Mouse (Mus musculus) urinary bladder, postnatal 10 days (tissue): Measurements from ENCODE around the gene Rnf144b.

Experiments used
- DNase-seq: peaks from one replicate; pipeline ENCODE4 v3.0.0; 2022; ENCODE audit warnings: low spot score

Rnf144b gene

DNA sequence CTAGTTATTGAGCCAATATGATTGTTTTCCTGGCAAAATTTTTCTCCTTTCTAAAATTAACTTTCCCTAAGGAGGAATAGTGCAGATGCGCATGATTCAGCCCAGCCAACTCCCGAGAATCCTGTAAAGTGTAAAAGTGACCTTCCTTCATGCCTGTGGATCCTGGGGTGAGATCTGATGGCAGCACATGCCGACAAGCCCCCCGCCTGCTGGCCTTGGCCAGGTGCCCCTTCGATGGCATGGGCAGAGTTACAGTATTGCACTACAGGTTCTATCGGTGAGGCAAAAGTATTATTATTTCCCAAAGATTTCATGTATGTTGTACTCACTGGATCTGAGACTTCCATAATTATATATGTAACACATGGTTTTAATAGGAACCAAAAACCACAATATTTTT is 2.5 kb downstream of the Rnf144b start:
- no peak for DNase-seq

- no peak for DNase-seq
Measured at GRCm38 (mm10) chr13:47125595-47125994, 3.1 kb downstream of the Rnf144b start.

GRCm38 (mm10) chr13:47129090-47129489 is 6.6 kb downstream of the Rnf144b start:
- DNase-seq = no peak

- DNase-seq = no peak
Measured at GRCm38 (mm10) chr13:47133058-47133457, 10.6 kb downstream of the Rnf144b start.

DNA sequence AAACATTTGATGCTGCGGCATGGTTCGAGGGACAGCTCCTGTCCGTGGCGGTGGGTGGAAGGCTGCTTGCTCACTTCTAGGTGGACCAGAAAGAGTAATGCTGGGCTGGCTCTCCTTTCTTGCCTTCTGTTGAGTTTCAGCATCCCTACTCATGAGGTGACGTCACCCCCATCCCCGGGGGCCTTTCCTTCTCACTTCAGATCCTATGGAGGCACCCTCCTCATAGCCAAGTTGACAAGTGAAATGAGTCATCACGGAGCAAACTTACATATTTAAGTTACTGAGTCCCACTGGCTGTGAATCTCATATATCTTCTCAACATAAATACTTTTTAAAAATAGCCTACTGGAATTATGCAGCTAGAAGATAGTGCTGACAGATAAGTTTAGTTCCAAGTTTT is 12.4 kb downstream of the Rnf144b start:
- no peak for DNase-seq

GRCm38 (mm10) chr13:47135741-47136140 is 13.3 kb downstream of the Rnf144b start:
- no peak for DNase-seq

DNA sequence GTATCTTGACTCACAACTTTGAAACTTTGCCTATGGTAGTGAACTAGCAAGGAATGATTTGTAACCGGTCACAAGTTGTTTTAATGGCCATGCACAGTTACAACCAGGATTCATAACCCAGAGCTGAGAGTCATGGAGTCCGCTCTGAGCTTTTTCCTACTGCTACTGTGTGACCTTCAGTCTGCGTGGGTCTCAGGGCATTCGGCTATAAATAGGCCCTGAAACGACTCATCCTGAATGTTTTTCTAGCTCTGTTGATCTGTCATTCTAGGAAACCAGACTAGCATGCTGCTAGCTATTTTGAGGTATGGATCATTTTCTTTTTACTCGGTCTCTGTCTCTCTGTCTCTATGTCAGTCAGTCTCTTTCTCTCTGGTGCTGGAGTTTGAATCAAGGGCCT is 20.3 kb downstream of the Rnf144b start:
- no peak for DNase-seq

DNA sequence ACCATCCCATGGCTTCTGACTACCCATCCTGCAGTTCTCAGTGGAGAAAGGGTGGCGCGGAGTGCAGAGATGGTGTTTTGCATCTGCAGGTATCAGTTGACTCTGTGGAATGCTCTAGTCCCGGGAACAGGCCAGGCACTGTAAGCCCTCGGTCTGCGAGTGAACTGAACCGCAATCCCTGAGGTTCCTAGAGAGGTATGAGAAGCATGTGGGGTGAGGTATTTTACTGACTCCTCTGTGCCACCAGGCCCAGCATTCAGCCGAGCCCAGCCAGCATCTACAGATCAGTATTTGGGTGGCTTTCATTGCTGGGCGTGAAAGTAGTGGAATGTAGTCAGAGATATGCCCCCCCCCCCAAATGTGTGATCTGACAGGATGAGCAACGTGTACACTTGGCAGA is 23.5 kb downstream of the Rnf144b start:
- no peak for DNase-seq

GRCm38 (mm10) chr13:47146388-47146787 is 23.9 kb downstream of the Rnf144b start:
- DNase-seq = no peak

- no peak for DNase-seq
Measured at GRCm38 (mm10) chr13:47148573-47148972, 26.1 kb downstream of the Rnf144b start.

DNA sequence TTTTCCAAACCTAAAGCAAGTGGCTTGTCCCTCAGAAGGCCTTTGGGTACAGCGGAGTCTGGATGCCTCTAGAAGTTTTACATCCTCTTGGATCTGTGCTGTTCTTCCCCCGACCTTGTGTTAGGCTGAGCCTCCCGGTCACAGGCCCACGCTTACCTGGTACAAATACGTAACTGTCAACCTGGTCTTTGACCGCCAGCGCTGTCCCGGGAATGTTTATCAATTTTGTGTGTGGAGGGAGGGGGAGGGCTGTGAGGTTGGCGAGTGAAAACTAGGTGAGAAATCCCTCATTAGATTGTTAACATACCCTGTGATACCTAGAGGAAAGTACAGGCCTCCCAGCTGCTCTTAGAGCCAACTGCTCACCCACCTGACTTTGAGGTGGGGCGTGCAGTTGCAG is 27.5 kb downstream of the Rnf144b start:
- DNase-seq = no peak

DNA sequence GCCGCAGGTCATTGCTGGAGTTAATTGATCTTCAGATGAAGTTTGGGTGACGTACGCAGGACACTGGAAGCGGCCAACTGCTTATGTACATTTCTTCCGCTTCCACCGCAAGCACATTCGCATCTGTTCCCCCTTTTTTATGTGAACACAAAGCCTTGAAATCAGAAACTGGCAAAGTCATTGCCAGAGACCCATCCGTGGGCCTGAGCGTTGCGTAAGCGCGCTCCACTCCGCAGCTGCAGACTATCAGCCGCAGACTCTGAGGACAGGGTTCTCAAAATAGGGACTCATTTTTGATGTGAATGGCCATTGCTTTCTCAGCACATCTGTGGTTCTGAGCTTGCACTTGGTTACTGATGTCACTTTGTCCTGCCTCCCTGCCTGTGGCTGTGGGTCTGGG is 28.6 kb downstream of the Rnf144b start:
- DNase-seq = no peak

DNA sequence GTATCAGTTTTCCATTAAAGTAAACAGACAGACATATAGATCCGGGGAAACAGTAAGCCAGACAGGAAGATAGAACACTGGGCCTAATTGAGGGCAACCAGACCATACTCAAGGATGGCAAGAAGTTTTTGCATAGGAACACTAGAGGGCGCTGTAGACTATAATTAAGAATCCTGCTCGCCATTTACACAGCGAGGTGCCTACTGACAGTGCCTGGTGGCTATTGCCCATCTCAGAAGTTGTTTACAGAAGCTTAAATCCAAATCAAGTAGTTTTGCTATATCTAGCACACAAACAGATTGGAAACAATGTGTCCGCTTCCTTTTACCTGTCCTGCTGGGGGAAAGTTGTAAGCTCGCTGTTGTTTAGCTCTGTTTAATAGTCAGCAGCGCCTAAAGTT is 29.9 kb downstream of the Rnf144b start:
- DNase-seq = no peak

DNA sequence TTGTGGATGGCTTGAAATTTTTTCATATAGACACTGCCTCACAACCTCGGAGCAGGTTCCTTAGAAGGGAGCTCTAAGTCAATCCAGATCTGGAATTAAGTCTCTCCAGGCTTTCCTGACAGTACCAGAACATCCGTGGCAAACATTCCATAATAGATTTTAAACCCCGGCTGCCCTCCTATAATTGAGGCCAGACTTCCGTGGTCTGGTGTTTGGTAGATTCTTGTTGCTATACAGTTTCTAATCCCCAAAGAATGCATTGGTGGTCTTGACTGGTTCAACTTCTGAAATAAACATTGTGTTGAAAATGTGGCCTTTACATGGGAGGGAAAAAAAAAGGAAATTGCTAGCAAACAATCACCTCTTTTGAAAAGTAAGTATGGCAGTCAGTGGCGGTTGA is 30.8 kb downstream of the Rnf144b start:
- DNase-seq = no peak

GRCm38 (mm10) chr13:47154866-47155265 is 32.4 kb downstream of the Rnf144b start:
- DNase-seq = no peak

DNA sequence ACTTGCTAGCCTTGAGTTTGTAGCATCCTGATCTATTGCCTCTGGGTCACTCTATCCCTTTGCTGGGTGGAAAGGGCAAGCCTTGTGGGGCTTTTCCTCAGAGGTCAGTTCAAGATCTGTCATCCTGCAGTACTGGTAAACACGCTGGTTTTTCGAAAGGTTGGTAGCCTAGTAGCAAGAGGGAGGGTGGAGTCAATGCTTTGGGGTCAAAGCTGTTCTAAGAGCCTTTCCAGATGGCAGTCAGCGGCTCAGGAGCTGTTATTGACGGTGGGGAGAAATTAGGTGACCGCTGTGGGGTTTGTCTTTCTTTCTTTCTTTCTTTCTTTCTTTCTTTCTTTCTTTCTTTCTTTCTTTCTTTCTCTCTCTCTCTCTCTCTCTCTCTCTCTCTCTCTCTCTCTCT is 34.4 kb downstream of the Rnf144b start:
- DNase-seq = no peak

GRCm38 (mm10) chr13:47162001-47162400 is 39.5 kb downstream of the Rnf144b start:
- no peak for DNase-seq

GRCm38 (mm10) chr13:47164732-47165131 is 42.3 kb downstream of the Rnf144b start:
- no peak for DNase-seq

DNA sequence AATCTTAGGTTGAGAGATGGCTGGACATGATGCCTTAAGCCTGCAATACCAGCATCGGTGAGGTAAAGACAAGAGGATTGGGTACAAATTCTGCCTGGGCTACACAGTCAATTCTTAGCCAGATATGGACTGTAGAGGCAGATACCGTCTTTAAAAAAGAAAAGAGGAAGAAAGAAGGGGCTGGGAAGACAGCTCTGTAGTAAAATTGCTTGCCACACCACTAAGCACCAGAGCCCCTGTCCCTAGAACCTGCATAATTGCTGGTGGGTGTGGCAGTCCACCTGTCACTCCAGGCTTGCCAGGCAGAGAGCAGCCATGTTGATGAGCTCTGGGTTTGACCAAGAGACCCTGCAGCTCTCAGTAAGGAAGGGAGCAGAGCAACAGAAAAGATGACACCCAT is 42.8 kb downstream of the Rnf144b start:
- no peak for DNase-seq

DNA sequence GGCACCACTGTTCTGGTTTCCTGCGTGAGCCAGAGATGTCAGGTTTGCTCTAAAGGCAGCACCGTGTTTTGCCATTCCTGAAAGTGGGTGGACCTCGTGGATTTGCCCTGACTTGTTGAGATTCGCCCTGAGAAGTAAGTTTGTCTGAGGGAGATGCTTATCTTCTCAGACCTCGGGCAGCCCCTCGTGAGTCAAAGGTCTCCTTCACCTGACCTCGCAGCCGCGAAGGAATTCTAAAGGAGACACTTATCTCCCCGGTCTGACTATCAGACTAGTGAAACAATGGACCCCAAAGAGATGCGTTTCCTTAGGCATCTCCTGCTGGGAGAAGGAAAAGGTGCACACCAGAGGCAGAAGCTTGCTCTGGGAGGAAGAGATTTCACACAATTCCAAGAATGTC is 46.0 kb downstream of the Rnf144b start:
- no peak for DNase-seq

DNA sequence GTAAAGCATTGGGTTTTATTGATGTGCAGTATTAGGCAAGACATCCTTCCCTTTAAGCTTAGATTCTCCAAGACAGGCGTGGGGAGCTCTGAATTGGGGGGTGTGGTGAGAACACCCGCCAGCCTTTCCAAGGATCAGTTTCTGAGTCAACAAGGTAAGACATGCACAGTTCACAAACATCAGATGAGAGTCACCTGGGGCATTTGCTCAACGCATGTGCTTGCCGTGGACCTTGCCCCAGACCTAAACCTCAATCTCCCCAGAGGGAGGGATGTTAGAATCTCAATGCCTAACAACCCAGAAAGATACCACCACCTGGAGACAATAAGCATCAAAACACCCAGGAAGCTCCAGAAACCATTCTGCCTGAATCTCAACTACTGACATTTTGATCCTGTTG is 47.6 kb downstream of the Rnf144b start:
- no peak for DNase-seq

GRCm38 (mm10) chr13:47170811-47171555 is 48.5 kb downstream of the Rnf144b start:
- DNase-seq = no peak

GRCm38 (mm10) chr13:47172891-47173290 is 50.4 kb downstream of the Rnf144b start:
- DNase-seq = no peak

- DNase-seq = no peak
Measured at GRCm38 (mm10) chr13:47178182-47178581, 55.7 kb downstream of the Rnf144b start.
